Mouse (Mus musculus) gastrocnemius, postnatal 25 days (tissue): ENCODE results near the gene Deup1. TPM values are rescaled to one million over a fixed set of nuclear protein-coding genes. Genes with fewer than 3 reads are reported as not detected.

Experiments
- DNase-seq: peaks from one replicate; pipeline ENCODE4 v3.0.0; 2022
- total RNA-seq, 2 experiments: library from RNA; stranded (reverse); gene quantifications; 1 replicate in 1 of 2; 2 replicates in 1 of 2; pipeline ENCODE4 v1.2.3; 2021

The Deup1 gene
- total RNA-seq, 2 experiments from 2014 or later, result not detected

GRCm38 (mm10) chr9:15533336-15534070 lies 94.2 kb downstream of the Deup1 start:
- no peak for DNase-seq

- no peak for DNase-seq
These were observed 96.5 kb downstream of the Deup1 start for GRCm38 (mm10) chr9:15531204-15531603.

GRCm38 (mm10) chr9:15529965-15530320 lies 97.8 kb downstream of the Deup1 start:
- DNase-seq, result no peak

- no peak for DNase-seq
These were observed 98.3 kb downstream of the Deup1 start for GRCm38 (mm10) chr9:15529275-15529964.

GRCm38 (mm10) chr9:15528368-15528767 lies 99.4 kb downstream of the Deup1 start:
- DNase-seq, result no peak

GRCm38 (mm10) chr9:15527846-15528245 lies 99.9 kb downstream of the Deup1 start:
- DNase-seq, result no peak

- no peak for DNase-seq
These were observed 101.2 kb downstream of the Deup1 start for GRCm38 (mm10) chr9:15526539-15526938.

GRCm38 (mm10) chr9:15525246-15525645 lies 102.5 kb downstream of the Deup1 start:
- DNase-seq, result no peak

GRCm38 (mm10) chr9:15523646-15524045 lies 104.1 kb downstream of the Deup1 start:
- DNase-seq, result no peak

- no peak for DNase-seq
These were observed 104.8 kb downstream of the Deup1 start for GRCm38 (mm10) chr9:15522887-15523286.

- no peak for DNase-seq
These were observed 105.4 kb downstream of the Deup1 start for GRCm38 (mm10) chr9:15522348-15522747.

- DNase-seq, result no peak
These were observed 109.8 kb downstream of the Deup1 start for GRCm38 (mm10) chr9:15517979-15518378.

GRCm38 (mm10) chr9:15516007-15516406 lies 111.7 kb downstream of the Deup1 start:
- DNase-seq, result no peak

- no peak for DNase-seq
These were observed 114.8 kb downstream of the Deup1 start for GRCm38 (mm10) chr9:15512918-15513317.

- no peak for DNase-seq
These were observed 117.0 kb downstream of the Deup1 start for GRCm38 (mm10) chr9:15510557-15511310.

Other genes starting within 250 kb of the Deup1 start
- gene Smco4, start 134.5 kb downstream of the Deup1 start, total RNA-seq, result 10 to 100 TPM in 1 of 2 experiments, 1 to 10 TPM in 1; 9.4 to 11.3 TPM
- 1 to 10 TPM; 2.5 to 3.8 TPM for gene Slc36a4, start 81.8 kb upstream of the Deup1 start, total RNA-seq
- gene Mtnr1b, start 246.6 kb upstream of the Deup1 start, total RNA-seq, result not detected